Mouse (Mus musculus) brown adipose tissue, adult 24 weeks (tissue): ENCODE measurements around the gene Myrfl. TPM values are rescaled to one million over a fixed set of nuclear protein-coding genes. Genes with fewer than 3 reads are reported as not detected.

Experiments used
- H3K27ac ChIP-seq: fragments of 200-500 bp; replicated peaks from 2 replicates; pipeline ENCODE4 v1.5.1; 2012; ENCODE audit warnings: low read depth, mild to moderate bottlenecking, low read length
- H3K4me1 ChIP-seq: fragments of 200-500 bp; 2 replicates; pipeline ENCODE4 v1.6.1; 2012; ENCODE audit warnings: low read length, mixed read lengths; ENCODE audit not compliant: control insufficient read depth, insufficient read depth, insufficient read length
- H3K4me3 ChIP-seq: fragments of 200-500 bp; 2 replicates; pipeline ENCODE4 v1.5.1; 2012; ENCODE audit warnings: low read depth, mild to moderate bottlenecking, low read length, moderate library complexity; ENCODE audit not compliant: insufficient read depth
- polyA plus RNA-seq: library from polyadenylated mRNA; stranded (reverse); fragments of >200 nt; gene quantifications from 2 replicates; pipeline ENCODE4 v1.2.4, GENCODE M21; 2012; ENCODE audit not compliant: missing spikeins, insufficient read depth, insufficient read length

Gene Myrfl
- polyA plus RNA-seq, 1 experiment = not detected

DNA sequence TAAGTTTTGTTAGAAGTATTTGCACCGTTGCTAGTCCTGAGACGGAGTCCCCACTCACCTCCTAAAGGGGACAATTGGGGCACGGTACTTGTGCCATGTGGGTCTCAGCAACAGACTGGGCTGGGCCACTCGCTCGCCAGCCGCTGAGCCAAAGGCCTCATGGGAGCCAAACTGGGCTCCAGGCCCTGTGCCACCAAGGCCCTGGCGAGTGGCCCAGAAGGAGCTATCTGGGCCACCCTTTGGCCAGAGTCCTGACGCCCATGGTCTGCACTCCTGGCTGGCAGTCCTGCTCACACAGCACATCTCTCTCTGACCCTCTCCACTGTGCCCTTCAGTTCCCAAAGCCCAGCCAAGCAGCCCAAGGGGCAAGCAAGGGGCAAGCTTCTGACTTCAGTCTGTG is 161.1 kb downstream of the Myrfl start:
- Histone ChIP-seq H3K4me1 (peaks cover 14% of the 10 kb centered on the region), H3K4me3 (no peak overlapping the region), H3K27ac (peak overlapping the region; percentile 46)

DNA sequence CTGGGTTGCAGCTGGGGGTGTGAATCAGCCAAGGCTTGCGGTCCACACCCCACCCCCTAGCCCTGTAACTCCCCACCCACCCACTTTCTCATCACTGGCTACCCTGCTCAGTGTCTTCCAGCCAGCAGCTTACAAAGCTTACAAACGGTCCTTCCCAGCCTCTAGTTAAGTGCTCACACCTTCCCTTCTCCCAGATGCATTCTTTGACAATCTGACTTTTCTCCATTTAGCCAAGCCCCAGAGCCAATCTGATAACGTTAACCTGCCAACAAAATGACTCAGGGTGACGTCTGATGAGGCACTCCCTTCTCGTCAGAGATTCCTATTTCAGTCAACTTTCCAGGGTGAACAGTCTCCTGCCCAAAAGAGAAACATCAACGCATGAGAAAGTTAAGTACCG is 163.1 kb downstream of the Myrfl start:
- Histone ChIP-seq H3K4me1 (peaks cover 4% of the 10 kb centered on the region), H3K27ac (peak overlapping the region; percentile 57; the same call in 1 of the 2 replicates), H3K4me3 (no peak overlapping the region)

DNA sequence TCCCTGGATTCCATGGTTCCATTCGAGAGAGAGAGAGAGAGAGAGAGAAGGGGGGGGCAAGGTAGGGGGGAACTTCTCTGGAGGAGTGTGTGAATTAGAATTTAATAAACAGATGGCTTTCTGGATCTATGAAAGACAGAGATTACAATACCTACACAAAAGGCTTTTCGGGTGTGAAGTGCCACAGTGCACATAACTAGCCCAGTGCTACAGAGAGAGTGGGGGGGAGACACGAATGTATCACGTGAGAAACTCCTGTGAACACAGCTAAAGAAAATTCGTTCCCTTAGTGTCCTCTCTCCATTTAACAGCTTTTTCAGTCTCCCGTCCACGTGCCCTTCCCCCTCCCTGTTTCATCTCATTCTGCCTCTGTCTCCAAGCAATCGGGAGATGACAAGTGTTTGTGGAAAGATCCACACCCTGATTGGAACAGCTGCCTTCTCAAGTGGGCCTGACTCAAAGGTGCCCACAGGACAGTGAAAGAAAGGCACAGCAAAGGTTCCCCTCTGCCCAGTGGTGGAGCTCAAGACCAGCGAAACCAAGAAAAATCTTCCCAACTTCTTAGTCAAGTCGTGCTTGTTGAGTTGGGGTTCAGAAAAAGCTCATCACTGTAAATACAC is 166.6 kb downstream of the Myrfl start:
- peaks cover 12% of the 10 kb centered on the region for H3K4me1 ChIP-seq

DNA sequence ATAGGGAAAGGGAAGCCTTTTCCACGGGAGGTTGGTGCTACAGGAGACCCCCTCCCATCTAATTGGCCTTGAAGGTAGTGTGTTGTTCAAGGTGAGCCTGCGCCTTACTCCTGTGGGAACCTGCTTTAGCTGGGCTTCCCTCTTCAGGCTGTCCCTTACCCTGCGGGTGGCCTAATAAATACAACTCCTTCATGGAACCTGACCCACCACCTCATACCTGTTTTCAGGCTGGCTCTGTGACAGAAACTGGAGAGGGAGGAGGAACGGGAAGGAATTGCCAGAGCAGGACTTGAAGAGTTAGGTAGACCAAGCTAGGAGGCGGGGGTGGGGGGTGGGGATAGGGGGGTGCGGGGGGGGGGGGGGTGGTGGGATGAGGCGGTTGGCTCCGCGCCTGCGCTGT is 167.9 kb downstream of the Myrfl start:
- Histone ChIP-seq H3K4me1 (peaks cover 10% of the 10 kb centered on the region), H3K4me3 (no peak overlapping the region), H3K27ac (no peak overlapping the region)

More for the DNA sequence above, 166.6 kb downstream of the Myrfl start:
- H3K4me3 ChIP-seq = no peak overlapping the region
- H3K27ac ChIP-seq = no peak overlapping the region

DNA sequence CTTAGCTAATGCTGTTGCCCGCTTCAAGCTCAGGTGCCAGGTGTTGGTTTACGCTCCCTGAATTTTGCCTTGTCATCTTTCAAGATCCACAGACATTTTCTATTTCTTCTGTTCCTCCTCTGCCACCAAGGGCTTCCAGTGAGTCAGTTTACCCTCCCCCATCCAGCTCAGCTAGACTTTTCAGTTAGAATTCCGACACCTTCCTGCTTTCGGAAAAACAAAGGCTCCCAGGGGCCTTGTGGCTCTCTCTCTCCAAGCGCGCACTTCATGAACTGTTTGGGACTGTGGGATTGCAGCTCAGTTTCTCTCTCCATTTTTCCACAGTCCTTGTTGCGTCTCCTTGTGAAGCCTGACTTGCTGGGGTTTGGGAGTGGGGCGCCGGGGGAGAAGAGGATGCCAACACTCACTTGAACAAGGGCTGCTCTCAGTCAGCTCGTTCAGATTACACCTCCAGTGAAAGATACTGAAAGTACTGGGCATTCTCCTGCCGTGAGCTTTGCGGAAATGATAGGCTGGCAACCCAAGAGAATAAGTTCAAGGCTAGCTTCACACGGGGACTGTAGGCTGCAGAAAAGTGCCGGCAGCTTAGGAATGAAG is 168.9 kb downstream of the Myrfl start:
- Histone ChIP-seq H3K27ac (peak overlapping the region; percentile 13; the same call in 1 of the 2 replicates), H3K4me3 (peak overlapping the region; percentile 21), H3K4me1 (peaks cover 8% of the 10 kb centered on the region)

Other genes with a start within 250 kb of the Myrfl start
- gene Rab3ip, start 53.9 kb upstream of the Myrfl start, polyA plus RNA-seq = 26.0 and 30.4 TPM in 2 replicates
- gene Gm10271, start 75.7 kb upstream of the Myrfl start, polyA plus RNA-seq = not detected in 2 replicates
- gene Best3, start 89.4 kb upstream of the Myrfl start, polyA plus RNA-seq = not detected in 2 replicates
- not detected in 2 replicates for gene Lrrc10, start 148.4 kb upstream of the Myrfl start, polyA plus RNA-seq
- 141 and 156 TPM in 2 replicates for gene Cct2, start 166.9 kb upstream of the Myrfl start, polyA plus RNA-seq